Mouse (Mus musculus) kidney, postnatal 25 days (tissue): ENCODE results near the gene Tshz2.

Experiments used
- DNase-seq, 2 experiments: peaks; one replicate each; pipeline ENCODE4 v3.0.0; 2021; ENCODE audit warnings: mixed read lengths in 2 of 2

The Tshz2 gene

DNA sequence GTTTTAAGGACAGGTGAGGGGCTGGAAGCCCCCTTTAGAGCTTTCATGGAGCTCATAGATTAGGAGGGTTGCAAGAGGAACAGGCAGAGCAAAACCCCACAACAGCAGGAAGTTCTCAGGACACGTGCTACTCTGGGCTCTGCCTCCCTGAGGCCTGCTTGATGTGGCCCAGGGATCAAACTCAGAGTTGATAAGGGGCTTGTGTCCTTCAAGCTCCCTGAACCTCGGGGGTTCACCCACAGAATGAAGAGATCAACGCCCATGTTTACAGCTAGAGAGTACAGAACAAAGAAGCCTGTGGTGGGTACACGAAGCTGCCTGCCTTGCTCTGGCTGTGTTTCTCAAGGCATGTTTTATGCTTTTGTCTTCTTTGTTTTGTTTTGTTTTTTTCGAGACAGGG is 417.8 kb downstream of the Tshz2 start:
- no peak for DNase-seq

DNA sequence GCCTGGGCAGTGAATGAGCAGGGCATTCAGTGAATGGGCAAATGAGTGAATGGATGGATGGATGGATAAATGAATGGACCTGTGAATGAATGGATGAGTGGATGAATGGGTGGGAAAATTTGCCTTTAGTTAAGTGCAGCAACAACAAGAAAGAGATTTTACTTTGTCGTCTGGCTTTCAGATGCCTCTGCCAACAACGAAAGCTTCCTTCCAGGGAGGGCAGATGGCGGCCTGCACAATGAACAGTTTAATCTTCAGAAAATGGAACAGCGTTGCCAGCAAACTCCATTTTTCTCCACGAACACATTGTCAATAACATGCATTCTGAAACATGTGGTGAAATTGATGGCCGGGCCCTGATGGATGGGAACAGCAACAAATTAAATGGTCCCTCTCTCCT is 418.6 kb downstream of the Tshz2 start:
- no peak for DNase-seq

DNA sequence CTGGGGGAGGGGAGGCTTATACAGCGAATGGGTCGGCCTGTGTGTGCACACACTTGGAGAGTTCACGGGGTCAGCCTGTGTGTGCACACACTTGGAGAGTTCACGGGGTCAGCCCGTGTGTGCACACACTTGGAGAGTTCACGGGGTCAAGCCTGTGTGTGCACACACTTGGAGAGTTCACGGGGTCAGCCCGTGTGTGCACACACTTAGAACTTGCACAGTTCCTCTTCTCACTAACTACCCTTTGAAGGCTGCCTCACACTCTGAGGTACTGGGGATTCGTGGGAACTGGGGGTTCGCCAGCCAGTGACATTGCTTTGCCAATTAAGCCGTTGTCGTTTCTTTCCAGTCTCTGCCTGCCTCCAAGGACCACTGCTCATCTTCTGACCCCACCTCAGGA is 422.1 kb downstream of the Tshz2 start:
- no peak for DNase-seq

DNA sequence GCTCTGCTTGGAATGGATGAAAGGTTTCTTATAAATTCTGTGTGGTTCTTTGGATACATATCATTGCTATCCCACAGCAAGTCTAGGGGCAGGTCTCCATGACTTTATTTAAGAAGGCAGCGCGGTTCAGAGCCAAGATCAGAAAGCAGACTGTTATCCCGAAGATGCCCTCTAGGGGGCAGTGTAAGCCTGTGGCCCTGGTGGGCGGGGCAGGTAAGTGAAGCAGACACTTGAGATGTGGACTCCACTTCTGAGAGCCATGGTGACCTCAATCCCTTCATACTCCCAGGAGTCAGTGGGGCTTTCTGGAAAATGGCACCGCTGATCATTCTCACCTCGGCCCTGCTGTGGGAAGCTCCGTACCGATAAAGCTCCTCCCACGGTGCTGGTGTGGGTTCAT is 422.6 kb downstream of the Tshz2 start:
- DNase-seq = peak; percentile 54 to 70

DNA sequence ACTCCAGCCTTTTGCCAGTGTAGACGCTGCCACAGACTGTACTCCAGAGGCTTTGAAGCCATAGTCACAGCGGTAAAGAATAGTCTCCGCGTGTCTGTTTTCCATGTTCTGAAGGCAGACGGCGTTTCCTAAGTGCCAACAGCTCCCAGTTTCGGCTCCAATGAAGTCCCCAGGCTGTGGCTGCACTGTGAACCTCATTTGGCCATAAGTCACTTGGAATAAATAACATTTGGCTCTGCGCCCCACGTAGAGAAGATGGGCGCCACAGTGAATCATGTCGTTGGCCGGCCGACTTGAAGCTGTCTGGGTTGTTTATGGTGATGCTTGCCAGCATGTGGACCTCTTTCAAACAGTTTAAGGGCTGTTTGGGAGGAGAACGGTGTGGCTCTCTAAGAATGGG is 426.0 kb downstream of the Tshz2 start:
- peak in 1 of 2 experiments; percentile 29 for DNase-seq

DNA sequence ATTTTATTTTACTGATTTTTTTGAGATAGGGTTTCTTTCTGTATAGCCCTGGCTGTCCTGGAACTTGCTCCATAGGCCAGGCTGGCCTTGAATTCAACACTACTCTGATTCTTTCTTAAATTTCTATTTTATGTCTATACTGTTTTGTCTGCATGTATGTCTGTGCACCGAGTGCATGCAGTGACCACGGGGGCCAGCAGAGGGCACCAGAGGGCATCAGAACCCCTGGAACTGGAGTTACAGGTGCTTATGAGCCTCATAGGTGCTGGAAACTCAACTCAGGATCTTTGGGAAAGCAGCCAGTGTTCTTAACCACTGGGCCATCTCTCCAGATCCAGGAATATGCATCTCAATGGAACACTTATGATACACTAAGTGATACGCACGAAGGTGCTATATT is 427.3 kb downstream of the Tshz2 start:
- DNase-seq = peak in 1 of 2 experiments; percentile 53

DNA sequence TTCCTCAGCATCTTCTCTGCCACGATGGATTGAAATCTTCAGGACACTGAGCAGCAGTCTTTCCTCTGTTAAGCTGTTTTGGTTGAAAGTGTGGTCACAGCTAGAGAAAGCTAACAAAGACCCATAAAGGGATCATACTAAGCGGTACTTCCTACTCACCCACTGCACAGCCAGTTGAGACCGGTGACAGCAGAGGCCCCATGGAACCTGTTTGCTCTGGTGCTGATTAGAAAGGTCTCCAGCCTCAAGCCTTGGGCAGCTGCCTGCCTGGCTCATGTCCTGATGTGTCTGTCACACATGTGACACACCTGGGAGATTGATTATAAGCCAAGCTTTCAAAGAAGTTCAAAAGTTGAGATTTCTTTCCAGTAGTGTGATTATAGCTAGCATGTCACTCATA is 429.6 kb downstream of the Tshz2 start:
- no peak for DNase-seq

DNA sequence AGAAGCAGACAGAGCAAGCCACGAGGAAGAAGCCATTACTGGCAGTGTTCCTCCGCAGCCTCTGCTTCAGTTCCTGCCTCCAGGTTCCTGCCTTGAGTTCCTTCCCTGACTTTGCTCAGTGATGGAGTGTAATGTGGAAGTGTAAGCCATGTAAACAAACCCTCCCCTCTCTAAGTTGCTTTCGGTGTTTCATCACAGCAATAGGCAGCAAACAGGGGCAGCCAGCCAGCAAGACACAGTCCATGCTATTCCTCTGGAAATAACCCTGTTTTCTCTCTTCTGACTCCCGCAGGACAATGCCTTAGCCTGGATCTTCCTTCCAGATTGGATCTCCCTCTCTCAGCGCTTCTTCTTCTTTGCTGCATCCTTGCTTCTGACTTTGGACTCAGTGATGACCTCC is 437.2 kb downstream of the Tshz2 start:
- no peak for DNase-seq

DNA sequence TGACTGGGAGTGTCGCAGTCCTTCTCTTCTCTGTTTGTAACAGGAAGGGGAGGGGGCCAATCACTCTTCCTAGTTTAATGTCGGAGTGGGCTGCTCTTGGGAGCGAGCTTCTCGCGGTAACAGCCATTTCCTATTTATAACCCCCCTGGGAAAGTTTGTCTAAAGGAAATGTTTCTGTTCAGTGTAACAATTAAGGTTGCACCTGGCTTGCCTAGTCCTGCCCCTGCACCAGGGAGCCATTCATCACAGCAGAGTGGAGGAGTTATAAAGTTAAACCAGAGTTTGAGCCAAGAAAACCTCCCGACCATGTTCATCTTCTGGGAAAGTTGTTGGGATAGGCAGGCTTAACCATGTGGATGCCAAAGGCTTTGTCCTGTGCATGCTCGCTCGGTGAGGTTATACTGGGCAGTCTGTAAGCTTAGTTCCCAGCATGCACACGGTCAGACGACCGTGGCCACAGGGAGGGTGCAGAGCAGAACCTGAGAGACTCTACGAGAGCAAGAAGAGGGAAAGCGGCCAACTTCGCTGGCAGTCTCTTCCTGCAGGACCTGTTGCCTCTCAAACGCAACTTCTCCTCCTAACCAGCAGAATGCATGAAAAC is 437.9 kb downstream of the Tshz2 start:
- peak; percentile 39 to 56 for DNase-seq

DNA sequence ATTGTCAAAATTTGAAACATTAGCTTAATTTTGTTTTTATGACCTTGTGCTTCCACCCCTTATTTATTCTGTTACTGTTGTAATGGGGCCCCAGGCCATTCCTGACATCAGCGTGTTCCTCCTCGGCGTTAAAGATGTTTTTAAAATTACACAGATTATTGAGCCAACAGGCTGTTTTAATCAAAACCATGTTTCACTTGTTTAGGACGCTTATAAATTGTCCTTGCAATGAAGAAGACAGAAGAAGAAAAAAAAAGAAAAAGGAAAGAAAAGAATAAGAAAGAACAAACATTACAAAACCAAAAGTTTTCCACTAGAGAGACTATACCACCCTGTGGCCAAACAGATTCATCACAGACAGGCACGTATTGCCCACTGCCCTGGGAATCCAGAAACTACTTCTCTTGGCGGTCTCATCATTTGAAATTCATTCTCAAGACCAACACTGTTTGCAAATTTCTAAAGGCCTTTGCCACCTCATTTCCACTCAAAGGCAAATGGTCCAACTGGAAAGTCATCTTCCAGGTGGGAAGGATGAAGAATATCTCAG is 444.2 kb downstream of the Tshz2 start:
- DNase-seq = no peak

DNA sequence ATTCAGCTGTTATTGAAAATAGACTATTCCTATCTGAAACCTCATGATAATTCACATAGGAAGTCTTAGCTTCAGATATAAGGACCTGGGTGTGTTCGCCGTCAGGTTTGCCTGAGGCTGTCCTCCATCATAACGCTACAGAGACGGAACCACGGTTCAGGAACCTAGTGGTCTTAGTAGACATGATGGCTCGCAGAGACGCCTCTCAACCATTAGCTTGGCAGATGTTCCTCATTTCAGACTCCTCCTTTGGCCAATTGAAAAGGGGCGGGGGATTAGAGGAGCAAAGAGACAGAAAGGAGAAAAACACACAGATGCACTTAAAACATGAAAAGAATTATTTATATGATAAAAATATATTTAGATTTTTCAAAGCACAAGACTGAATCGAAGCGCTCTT is 445.2 kb downstream of the Tshz2 start:
- no peak for DNase-seq

DNA sequence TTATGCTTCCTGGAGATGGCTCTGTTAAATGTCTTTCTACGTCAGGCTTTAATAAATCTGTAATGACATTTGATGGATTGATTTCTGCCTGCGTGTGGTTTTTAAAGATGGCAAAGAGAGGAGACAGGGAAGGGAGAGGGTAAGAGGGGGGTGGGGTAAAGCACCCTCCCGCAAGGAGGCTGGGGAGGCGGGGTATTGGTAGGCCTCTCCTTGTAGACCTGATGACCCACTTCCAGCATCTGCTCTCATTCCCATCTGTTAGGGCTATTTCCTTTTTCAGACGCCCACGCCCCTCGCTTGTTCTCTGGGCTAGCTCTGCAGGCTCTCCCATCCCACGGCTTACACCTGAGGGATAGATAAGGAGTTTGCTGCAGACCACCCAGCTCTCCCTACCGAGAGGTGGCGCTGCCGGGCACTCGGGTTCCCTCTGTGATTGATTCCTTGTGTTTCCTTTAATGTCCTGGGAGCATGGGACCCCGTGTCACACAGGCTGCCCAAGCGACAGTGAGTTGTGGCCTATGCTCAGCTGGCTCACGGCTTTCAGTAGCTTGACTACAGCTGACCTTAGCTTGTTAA is 445.7 kb downstream of the Tshz2 start:
- DNase-seq = peak in 1 of 2 experiments; percentile 33

DNA sequence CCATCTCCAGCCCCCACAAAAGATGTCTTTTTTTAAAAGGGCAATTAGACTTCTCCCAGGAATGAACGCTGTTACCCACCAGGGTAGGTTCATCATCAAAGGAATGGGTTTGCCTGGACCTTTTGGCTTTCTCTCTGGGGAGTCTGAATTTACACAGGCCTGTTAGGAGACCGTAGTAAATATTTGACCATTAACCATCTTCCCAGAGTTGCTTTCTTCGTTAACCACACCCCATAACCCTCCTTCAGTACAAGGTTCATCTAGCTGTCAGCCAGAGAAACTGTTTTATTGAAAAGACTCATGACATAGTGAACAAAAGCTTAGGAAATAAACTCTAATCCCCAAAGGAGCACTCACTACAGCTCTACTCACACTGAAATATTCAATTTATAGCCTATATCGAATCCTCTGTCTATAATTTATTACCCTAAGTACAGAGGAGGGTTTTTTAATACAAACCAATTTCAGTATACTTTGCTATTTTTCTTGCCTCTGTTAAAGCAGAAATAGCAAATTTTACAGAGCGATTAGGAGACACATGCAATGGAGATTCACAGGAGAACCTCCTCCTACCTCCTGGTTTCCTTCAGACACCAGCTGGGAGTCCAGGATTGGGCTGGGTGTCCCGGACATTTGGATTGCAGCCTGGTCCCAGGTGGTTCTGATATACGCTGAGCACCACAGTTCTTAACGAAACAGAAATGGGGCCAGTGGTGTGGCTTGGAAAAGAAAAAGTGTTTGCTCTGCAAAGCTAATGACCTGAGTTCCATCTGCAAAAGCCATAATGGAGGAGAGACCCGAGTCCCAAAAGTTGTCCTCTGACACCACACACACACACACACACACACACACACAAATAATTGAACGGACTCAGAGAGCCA is 459.0 kb downstream of the Tshz2 start:
- no peak for DNase-seq

DNA sequence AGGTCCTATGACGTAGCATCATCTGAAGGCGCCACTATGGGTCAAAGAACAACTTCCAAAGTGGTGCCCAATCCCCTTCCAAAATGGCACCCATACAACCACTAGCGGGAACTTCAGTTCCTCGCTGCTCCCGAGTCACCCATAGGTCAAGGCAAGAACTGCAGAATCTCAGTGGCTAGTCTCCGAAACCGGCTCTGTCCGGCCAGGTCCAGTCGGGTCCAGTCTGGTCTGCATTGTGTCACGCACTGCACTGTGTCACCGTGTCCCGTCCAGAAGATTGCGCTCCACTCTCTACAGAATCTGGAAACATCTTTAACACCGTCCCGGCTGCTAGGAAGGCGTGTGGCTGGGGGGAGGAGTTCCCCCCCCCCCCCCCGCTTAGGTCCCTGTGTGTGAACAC is 461.4 kb downstream of the Tshz2 start:
- DNase-seq = no peak

DNA sequence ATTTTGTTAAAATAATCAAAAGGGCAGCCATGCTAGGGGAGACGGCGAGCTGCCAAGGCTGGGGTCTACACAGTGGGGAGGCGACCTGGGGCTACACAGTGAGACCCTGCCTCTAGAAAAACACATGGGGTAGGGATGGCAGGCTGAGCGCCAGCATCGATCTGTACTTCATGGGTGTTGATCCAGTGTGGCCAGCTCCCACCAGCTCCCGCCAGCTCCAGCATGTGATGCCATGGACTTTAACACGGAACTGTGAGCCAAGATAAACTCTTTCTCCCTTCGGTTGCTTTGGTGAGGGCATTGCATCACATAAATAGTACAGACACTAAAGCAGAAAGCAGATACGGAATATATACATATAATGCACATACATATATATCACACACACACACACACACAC is 462.1 kb downstream of the Tshz2 start:
- peak; percentile 48 to 61 for DNase-seq

DNA sequence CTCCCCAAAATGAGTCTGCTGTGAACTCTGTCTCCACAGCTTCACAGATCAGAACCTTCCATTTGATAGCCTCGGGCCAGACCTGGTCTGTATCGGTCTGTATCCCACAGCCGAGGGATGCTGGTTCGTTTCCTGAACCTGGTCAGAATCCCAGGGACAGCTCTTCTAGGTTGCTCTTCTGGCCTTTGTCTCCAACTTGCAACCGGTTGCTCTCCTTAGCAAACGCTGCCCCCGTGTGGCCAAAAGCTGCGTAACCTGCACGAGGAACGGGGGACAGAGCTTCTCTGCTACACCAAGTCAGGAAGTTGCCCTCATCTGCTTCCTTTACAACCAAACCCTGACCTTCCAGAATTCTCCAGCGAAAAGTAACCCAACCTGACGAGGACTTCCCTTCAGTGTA is 468.3 kb downstream of the Tshz2 start:
- DNase-seq = peak; percentile 89 to 95

DNA sequence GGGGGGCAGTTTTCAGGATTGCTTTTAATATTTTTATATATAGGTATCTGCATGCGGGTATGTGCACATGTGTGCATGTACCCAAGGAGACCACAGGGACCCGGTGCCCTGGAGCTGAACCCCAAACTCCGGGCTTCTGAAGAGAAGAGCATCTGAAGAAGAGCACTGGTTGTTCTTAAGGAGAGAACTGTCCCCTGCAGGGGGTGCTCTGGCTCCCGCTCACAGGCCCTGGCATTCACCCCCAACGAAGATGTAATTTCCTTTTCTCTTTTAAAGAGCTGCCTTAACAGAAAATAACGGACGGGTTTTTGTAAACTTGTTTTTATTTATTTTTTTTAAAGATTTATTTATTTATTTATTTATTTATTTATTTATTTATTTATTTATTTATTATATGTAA is 469.1 kb downstream of the Tshz2 start:
- no peak for DNase-seq

DNA sequence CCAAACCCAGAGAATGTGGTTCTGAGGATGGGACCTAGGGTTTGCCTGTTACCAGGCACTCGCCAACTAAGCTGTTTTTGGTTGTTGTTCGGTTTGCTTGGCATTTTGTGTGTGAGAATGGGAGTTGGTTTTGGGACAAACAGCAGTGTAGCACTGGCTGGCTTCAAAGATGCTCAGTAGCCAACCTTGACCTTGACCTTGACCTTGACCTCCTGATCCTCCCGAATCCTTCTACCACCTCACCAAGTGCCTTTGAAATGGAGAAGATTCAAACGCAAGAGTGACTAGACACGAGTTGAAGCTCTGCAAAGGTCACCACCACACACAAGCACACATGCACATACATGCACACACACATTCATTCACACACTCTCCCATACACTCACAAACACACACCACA is 470.5 kb downstream of the Tshz2 start:
- DNase-seq = no peak

DNA sequence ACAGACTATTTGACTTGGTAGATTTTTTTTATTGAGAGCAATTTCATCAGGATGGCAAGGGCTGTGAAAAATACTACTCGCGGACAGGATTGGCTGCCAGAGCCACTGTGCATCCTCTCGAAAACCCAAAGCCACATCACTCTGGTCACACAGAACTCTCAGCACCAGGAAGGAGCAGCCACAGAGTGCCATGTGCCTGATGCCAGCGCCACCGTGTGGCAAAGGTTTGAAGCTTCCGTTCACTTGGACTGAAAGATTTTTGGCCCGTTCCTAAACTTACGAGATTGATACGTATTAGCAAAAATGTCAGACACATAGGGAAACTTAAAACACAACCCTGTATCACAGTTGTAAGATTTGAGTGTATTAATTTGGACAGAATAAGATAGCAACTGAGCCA is 471.0 kb downstream of the Tshz2 start:
- DNase-seq = peak; percentile 62 to 70

DNA sequence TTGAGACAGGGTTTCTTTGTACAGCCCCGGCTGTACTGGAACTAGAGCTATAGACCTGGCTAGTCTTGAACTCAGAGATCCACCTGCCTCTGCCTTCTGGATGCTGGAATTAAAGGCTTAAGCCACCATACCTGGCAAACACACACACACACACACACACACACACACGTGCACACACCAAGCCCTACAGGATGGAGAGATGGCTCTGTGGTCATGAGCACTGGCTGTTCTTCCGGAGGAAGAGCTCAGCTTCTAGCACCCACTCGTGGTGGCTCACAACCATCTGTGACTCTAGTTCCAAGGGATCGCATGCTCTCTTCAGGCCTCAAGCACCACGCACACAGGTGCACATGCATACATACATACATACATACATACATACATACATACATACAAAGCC is 471.6 kb downstream of the Tshz2 start:
- DNase-seq = no peak

DNA sequence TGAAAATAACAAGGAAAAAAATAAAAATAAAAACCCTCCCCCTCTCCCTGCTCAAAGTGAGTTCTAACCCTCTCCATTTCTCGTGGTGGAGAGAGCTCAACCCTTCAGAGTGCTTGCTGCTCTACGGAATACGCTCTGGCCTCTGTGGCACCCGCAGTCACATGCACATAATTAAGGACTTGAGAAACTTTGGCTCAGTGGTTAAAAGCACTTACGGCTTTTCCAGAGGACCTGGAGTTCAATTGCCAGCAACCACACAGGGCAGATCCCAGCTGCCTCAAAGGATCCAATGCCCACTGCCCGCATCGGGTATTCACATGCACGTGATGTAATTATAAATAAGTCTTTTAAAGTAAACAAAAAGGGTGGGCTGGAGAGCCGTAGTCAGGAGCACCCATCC is 473.2 kb downstream of the Tshz2 start:
- no peak for DNase-seq

DNA sequence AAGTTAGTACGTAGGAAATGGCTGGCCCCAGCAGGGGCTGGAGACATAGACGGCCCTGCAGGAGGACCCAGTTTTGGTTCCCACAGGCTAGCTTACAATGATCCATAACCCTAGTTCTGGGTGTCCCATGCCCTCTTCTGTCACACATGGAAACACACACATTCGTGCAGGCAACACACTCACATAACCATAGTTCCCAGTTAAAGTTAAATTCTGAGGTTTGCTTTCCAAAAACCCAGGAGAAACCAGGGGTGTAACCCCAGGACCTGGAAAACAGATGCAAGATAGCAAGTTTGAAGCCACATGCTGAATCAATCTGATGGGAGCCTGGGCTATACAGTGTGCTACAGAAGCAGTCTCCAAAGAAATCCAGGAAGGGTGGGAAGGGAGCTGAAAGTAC is 475.0 kb downstream of the Tshz2 start:
- no peak for DNase-seq

DNA sequence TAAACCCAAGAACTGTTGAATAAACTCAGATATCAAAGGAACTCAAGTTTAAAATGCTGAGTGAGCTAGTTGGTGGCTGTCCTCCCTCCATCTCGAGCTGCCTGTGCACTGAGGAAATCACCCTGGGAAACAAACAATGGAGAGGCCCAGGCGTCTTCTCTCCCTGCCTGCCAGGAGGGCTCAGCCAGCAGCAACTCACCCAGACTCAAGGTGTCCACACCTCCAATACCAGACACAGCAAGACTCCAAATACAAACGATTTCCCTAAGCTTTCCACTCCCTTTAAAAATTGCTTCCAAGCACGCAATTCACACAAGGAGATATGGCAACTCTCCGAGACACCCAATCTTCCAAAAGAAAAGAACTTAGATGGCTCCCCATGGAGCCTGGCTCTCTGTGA is 476.7 kb downstream of the Tshz2 start:
- DNase-seq = no peak

DNA sequence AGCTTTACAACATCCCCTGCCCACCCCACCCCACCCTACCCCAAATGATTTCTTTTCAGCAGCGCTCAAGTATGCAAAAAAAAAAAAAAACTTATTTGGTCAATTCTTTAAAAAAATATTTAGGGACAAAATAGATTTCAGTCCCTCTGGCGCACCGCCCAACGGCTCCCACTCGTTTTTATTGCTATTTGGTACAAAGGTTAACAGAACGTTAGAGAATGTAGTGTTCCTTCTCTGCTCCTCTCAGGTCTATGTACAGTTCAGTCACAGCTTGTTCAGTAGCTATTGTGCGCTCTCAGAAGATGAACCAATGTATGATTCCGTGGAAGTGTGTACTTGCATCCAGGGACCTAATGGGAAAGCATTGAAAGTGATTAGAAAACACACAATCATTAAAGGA is 477.5 kb downstream of the Tshz2 start:
- peak in 1 of 2 experiments; percentile 53 for DNase-seq
